Mouse (Mus musculus) adrenal gland (tissue): Measurements from ENCODE around the gene Tapbp.
"Not testable (repeated sequence)": the region's sequence is repeated elsewhere in the genome, so short reads cannot be mapped to it uniquely, and the experiment has no call there.

Experiments
- intact Hi-C: fragments of 180-260 bp; cut with DNase I; formaldehyde crosslinking; loops from one replicate; pipeline ENCODE4 v1.15.1; 2025

The Tapbp gene

GRCm38 (mm10) chr17:33903911-33904651, 11.6 kb upstream of the Tapbp start:
- intact Hi-C loops, result not testable (repeated sequence)

GRCm38 (mm10) chr17:33904835-33905234, 10.9 kb upstream of the Tapbp start, which contains the start of gene Platr17:
TSS of gene Platr17 (plus strand) at chr17:33905135.
- intact Hi-C loops, result not testable (repeated sequence)

GRCm38 (mm10) chr17:33908331-33909076, 7.2 kb upstream of the Tapbp start:
- intact Hi-C loops, result no loop called here

- intact Hi-C loops, result no loop called here
Observed at GRCm38 (mm10) chr17:33909077-33909868, 6.4 kb upstream of the Tapbp start, which contains the start of gene Daxx. TSS of gene Daxx (plus strand) at chr17:33909414.

GRCm38 (mm10) chr17:33909869-33910250, 5.8 kb upstream of the Tapbp start:
- intact Hi-C loops, result no loop called here

- intact Hi-C loops, result no loop called here
Observed at GRCm38 (mm10) chr17:33910346-33911051, 5.2 kb upstream of the Tapbp start.

- intact Hi-C loops, result no loop called here
Observed at GRCm38 (mm10) chr17:33911052-33911812, 4.5 kb upstream of the Tapbp start.

- intact Hi-C loops, result no loop called here
Observed at GRCm38 (mm10) chr17:33911813-33912414, 3.8 kb upstream of the Tapbp start.

- intact Hi-C loops, result no loop called here
Observed at GRCm38 (mm10) chr17:33913264-33913663, 2.4 kb upstream of the Tapbp start.

GRCm38 (mm10) chr17:33913905-33914304, 1.8 kb upstream of the Tapbp start:
- intact Hi-C loops, result no loop called here

- intact Hi-C loops, result no loop called here
Observed at GRCm38 (mm10) chr17:33914969-33915391, 719 bp upstream of the Tapbp start.

- intact Hi-C loops, result no loop called here
Observed at GRCm38 (mm10) chr17:33916294-33916693, 595 bp downstream of the Tapbp start.

- intact Hi-C loops, result no loop called here
Observed at GRCm38 (mm10) chr17:33916847-33917655, 1.4 kb downstream of the Tapbp start.

- intact Hi-C loops, result no loop called here
Observed at GRCm38 (mm10) chr17:33917656-33918292, 2.1 kb downstream of the Tapbp start.

GRCm38 (mm10) chr17:33918293-33919203, 2.8 kb downstream of the Tapbp start:
- intact Hi-C loops, result no loop called here

- intact Hi-C loops, result no loop called here
Observed at GRCm38 (mm10) chr17:33919351-33920281, 3.9 kb downstream of the Tapbp start.
